Mouse (Mus musculus) kidney, adult 2 months (tissue): ENCODE data around the gene Rorb.

ENCODE experiments used
- CTCF ChIP-seq: fragments of 200-500 bp; conservative IDR thresholded peaks from 2 replicates; pipeline ENCODE4 v1.5.1; 2011; ENCODE audit warnings: low read depth, mild to moderate bottlenecking, control low read depth, low read length, moderate library complexity, mixed read lengths; ENCODE audit not compliant: insufficient read depth, insufficient read length
- POLR2A ChIP-seq: fragments of 200-500 bp; IDR thresholded peaks from one replicate; pipeline ENCODE4 v1.6.1; 2011; ENCODE audit warnings: low read depth, low read length, control low read depth

DNA sequence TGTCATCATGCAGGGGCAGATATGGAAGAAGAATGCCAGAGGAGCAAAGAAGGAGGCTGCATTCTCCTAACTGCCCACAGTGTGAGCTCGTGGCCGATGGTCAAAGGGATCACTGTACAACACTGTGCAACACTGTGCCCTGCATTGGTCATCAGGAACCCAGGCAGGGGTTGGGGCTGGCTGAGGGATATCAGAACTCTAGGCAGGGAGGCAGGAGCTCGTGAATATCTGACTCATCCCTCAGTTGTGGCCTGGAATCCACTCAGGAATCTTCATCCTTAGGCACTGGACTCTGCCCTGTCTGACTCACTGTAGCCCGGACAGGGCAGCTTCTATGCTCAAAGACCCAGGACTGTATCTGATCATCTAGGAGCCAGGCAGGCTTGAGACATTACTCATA lies 220.8 kb downstream of the Rorb start:
- no peak for TF ChIP-seq CTCF
- TF ChIP-seq POLR2A: no peak
